Mouse (Mus musculus) B cell, adult 67 days (primary cell): ENCODE data around the gene Fam32a. TPM values are rescaled to one million over a fixed set of nuclear protein-coding genes. Genes with fewer than 3 reads are reported as not detected.

Source experiments
- total RNA-seq, 2 experiments: library from RNA; stranded (reverse); gene quantifications; 4 replicates each; pipeline ENCODE4 v1.2.4; 2023

Gene Fam32a
- 10 to 100 TPM; 69.0 to 86.6 TPM for total RNA-seq

GRCm38 (mm10) chr8:72219541-72220363 lies at the start of gene Fam32a:
Gene Fam32a, plus strand, starts transcription at chr8:72219730.

GRCm38 (mm10) chr8:72189417-72190214 lies 29.9 kb upstream of the Fam32a start, which contains the start of gene Hsh2d:
Gene Hsh2d, plus strand, starts transcription at chr8:72189638.

DNA sequence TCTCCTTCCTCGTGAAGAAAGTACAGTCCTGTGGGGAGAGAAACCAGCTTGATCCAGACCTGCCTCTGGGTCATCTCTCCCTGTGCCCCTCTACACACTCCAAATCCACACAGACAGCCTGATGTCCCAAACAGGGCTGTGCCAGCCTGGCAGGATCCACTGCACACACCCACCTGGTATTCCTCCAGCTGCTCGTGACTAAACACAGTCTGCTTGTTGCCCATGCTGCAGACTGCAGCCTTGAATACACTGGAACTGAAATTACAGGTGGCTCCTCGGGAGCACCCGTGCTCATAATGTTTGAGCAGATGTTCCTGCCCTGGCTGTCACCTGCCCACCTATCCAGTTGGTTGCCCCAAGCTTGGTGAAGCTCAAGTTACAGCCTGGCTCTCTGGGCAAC lies 6.8 kb upstream of the Fam32a start, which contains the start of gene Cib3:
Gene Cib3, minus strand, starts transcription at position 87 of the 400 bp plus-strand sequence.

GRCm38 (mm10) chr8:72213536-72213935 lies 6.0 kb upstream of the Fam32a start, which contains the start of gene Gm11034:
Gene Gm11034, minus strand, starts transcription at chr8:72213636.

GRCm38 (mm10) chr8:72239499-72240402 lies 20.2 kb downstream of the Fam32a start, which contains the start of gene Ap1m1:
Gene Ap1m1, plus strand, starts transcription at chr8:72240018.

Other genes starting within 250 kb of the Fam32a start
- gene Cyp4f18, start 210.1 kb upstream of the Fam32a start, total RNA-seq, result 100 to 1,000 TPM; 194 to 214 TPM
- gene Olfr372, start 178.5 kb upstream of the Fam32a start, total RNA-seq, result not detected
- gene Olfr373, start 136.6 kb upstream of the Fam32a start, total RNA-seq, result not detected
- gene Olfr374, start 112.7 kb upstream of the Fam32a start, total RNA-seq, result under 1 TPM; 0.09 to 0.27 TPM
- gene Tpm4, start 84.8 kb upstream of the Fam32a start, total RNA-seq, result 100 to 1,000 TPM; 241 to 290 TPM
- 100 to 1,000 TPM; 152 to 153 TPM for gene Rab8a, start 58.5 kb upstream of the Fam32a start, total RNA-seq
- 10 to 100 TPM; 28.4 to 44.0 TPM for gene Hsh2d, start 30.1 kb upstream of the Fam32a start, total RNA-seq
- not detected for gene Cib3, start 6.9 kb upstream of the Fam32a start, total RNA-seq
- not detected for gene Gm11034, start 6.1 kb upstream of the Fam32a start, total RNA-seq
- 100 to 1,000 TPM; 204 to 217 TPM for gene Ap1m1, start 20.3 kb downstream of the Fam32a start, total RNA-seq
- gene Gm10282, start 85.5 kb downstream of the Fam32a start, total RNA-seq, result 10 to 100 TPM; 15.6 to 16.1 TPM
- gene Klf2, start 99.3 kb downstream of the Fam32a start, total RNA-seq, result 1,000 to 10,000 TPM; 1,584 to 2,812 TPM
- 100 to 1,000 TPM; 105 to 107 TPM for gene Eps15l1, start 201.7 kb downstream of the Fam32a start, total RNA-seq
- under 1 TPM; 0.42 to 0.49 TPM for gene Calr3, start 224.1 kb downstream of the Fam32a start, total RNA-seq
- gene 1700030K09Rik, start 224.2 kb downstream of the Fam32a start, total RNA-seq, result 10 to 100 TPM; 41.9 to 45.0 TPM